Mouse (Mus musculus): Measurements from ENCODE around the gene Lnx2. TPM values are rescaled to one million over a fixed set of nuclear protein-coding genes. Genes with fewer than 3 reads are reported as not detected.
A peak's percentile ranks its signal among the peaks of the same experiment; 100 is the strongest.

The Lnx2 gene
- polyA plus RNA-seq, 1 experiment from 2014 or later = 9.9 TPM

GRCm38 (mm10) chr5:146983216-146983615 is 93.2 kb downstream of the Lnx2 start:
- H3K4me3 ChIP-seq (ENCODE audit: low read depth, low read length) = no peak overlapping the region
- H3K27ac ChIP-seq (ENCODE audit: low read depth, low read length) = no peak overlapping the region
- H3K4me1 ChIP-seq (replicated peaks; ENCODE audit: control insufficient read depth, insufficient read depth, low read length) = no peaks in the 10 kb centered on the region; the same call in 1 of the 2 replicates
- no peaks in the 10 kb centered on the region for H3K9me3 ChIP-seq (ENCODE audit: control insufficient read depth, low read length)
- WGBS = 10% methylated on average over 8 of the region's 8 CpGs
- DNase-seq (ENCODE audit: low spot score) = peak; percentile 83
- no peaks in the 10 kb centered on the region for H3K36me3 ChIP-seq (ENCODE audit: control insufficient read depth, insufficient read depth, low read length)
- ATAC-seq (replicated peaks; ENCODE audit: low FRiP score) = 0 out of 2 replicates have a peak, but pooled peaks have one; percentile 19
- no peak overlapping the region for H3K4me2 ChIP-seq (ENCODE audit: low read depth, low read length, severe bottlenecking)
- H3K27me3 ChIP-seq (ENCODE audit: control insufficient read depth, insufficient read depth, low read length) = peaks cover 3% of the 10 kb centered on the region
- no peak overlapping the region for H3K9ac ChIP-seq (ENCODE audit: low read length)

GRCm38 (mm10) chr5:146981376-146981775 is 95.0 kb downstream of the Lnx2 start:
- WGBS = 78% methylated on average over 6 of the region's 6 CpGs
- H3K36me3 ChIP-seq (ENCODE audit: control insufficient read depth, insufficient read depth, low read length) = no peaks in the 10 kb centered on the region
- no peak overlapping the region for H3K9ac ChIP-seq (ENCODE audit: low read length)
- DNase-seq (ENCODE audit: low spot score) (no peak), ATAC-seq (replicated peaks; ENCODE audit: low FRiP score) (no peak)
- H3K4me2 ChIP-seq (ENCODE audit: low read depth, low read length, severe bottlenecking) = no peak overlapping the region
- H3K4me3 ChIP-seq (ENCODE audit: low read depth, low read length) = no peak overlapping the region
- H3K4me1 ChIP-seq (replicated peaks; ENCODE audit: control insufficient read depth, insufficient read depth, low read length) = no peaks in the 10 kb centered on the region; the same call in 1 of the 2 replicates
- peaks cover 3% of the 10 kb centered on the region for H3K27me3 ChIP-seq (ENCODE audit: control insufficient read depth, insufficient read depth, low read length)
- H3K9me3 ChIP-seq (ENCODE audit: control insufficient read depth, low read length) = no peaks in the 10 kb centered on the region
- no peak overlapping the region for H3K27ac ChIP-seq (ENCODE audit: low read depth, low read length)

DNA sequence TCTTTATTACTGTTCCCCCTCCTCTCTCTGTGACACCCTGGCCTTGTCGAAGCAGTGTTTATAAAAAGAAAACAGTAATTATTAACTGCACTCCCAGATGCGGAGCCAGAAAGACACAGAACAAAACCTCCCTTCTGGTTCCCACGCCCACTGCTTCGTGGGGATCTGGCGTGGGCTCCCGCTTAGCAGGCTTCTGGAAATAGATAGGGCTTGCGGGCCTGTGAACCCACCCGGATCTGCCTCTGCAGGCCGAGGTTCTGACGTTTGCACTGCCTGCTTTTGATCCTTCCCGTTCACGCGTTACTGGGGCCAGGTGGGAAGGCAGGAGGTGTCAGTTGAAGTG is 101.6 kb downstream of the Lnx2 start:
- Histone ChIP-seq H3K4me1 (replicated peaks; ENCODE audit: control insufficient read depth, insufficient read depth, low read length) (no peaks in the 10 kb centered on the region), H3K9me3 (ENCODE audit: control insufficient read depth, low read length) (no peaks in the 10 kb centered on the region), H3K9ac (ENCODE audit: low read length) (no peak overlapping the region), H3K27me3 (ENCODE audit: control insufficient read depth, insufficient read depth, low read length) (no peaks in the 10 kb centered on the region), H3K4me2 (ENCODE audit: low read depth, low read length, severe bottlenecking) (no peak overlapping the region), H3K27ac (ENCODE audit: low read depth, low read length) (no peak overlapping the region), H3K36me3 (ENCODE audit: control insufficient read depth, insufficient read depth, low read length) (no peaks in the 10 kb centered on the region), H3K4me3 (ENCODE audit: low read depth, low read length) (no peak overlapping the region)
- no peak for DNase-seq (ENCODE audit: low spot score)
- ATAC-seq (replicated peaks; ENCODE audit: low FRiP score) = no peak
- WGBS = 80% methylated on average over 13 of the region's 13 CpGs

GRCm38 (mm10) chr5:146973858-146974780 is 102.3 kb downstream of the Lnx2 start:
- 87% methylated on average over 25 of the region's 25 CpGs for WGBS
- H3K36me3 ChIP-seq (ENCODE audit: control insufficient read depth, insufficient read depth, low read length) = no peaks in the 10 kb centered on the region
- H3K27me3 ChIP-seq (ENCODE audit: control insufficient read depth, insufficient read depth, low read length) = no peaks in the 10 kb centered on the region
- no peak overlapping the region for H3K4me3 ChIP-seq (ENCODE audit: low read depth, low read length)
- no peak overlapping the region for H3K9ac ChIP-seq (ENCODE audit: low read length)
- peaks cover under 1% of the 10 kb centered on the region for H3K4me1 ChIP-seq (replicated peaks; ENCODE audit: control insufficient read depth, insufficient read depth, low read length)
- ATAC-seq (replicated peaks; ENCODE audit: low FRiP score) = no peak
- H3K4me2 ChIP-seq (ENCODE audit: low read depth, low read length, severe bottlenecking) = no peak overlapping the region
- no peaks in the 10 kb centered on the region for H3K9me3 ChIP-seq (ENCODE audit: control insufficient read depth, low read length)
- no peak for DNase-seq (ENCODE audit: low spot score)
- no peak overlapping the region for H3K27ac ChIP-seq (ENCODE audit: low read depth, low read length)

GRCm38 (mm10) chr5:146973353-146973752 is 103.0 kb downstream of the Lnx2 start:
- WGBS = 95% methylated on average over 9 of the region's 9 CpGs
- Histone ChIP-seq H3K9ac (ENCODE audit: low read length) (no peak overlapping the region), H3K27me3 (ENCODE audit: control insufficient read depth, insufficient read depth, low read length) (no peaks in the 10 kb centered on the region), H3K27ac (ENCODE audit: low read depth, low read length) (no peak overlapping the region), H3K36me3 (ENCODE audit: control insufficient read depth, insufficient read depth, low read length) (no peaks in the 10 kb centered on the region), H3K4me3 (ENCODE audit: low read depth, low read length) (no peak overlapping the region), H3K9me3 (ENCODE audit: control insufficient read depth, low read length) (no peaks in the 10 kb centered on the region), H3K4me2 (ENCODE audit: low read depth, low read length, severe bottlenecking) (no peak overlapping the region), H3K4me1 (replicated peaks; ENCODE audit: control insufficient read depth, insufficient read depth, low read length) (peaks cover 5% of the 10 kb centered on the region)
- DNase-seq (ENCODE audit: low spot score) (no peak), ATAC-seq (replicated peaks; ENCODE audit: low FRiP score) (no peak)

GRCm38 (mm10) chr5:146971776-146972561 is 104.4 kb downstream of the Lnx2 start:
- Histone ChIP-seq H3K27ac (ENCODE audit: low read depth, low read length) (no peak overlapping the region), H3K4me2 (ENCODE audit: low read depth, low read length, severe bottlenecking) (no peak overlapping the region), H3K4me1 (replicated peaks; ENCODE audit: control insufficient read depth, insufficient read depth, low read length) (peaks cover 5% of the 10 kb centered on the region), H3K4me3 (ENCODE audit: low read depth, low read length) (no peak overlapping the region), H3K9ac (ENCODE audit: low read length) (no peak overlapping the region), H3K9me3 (ENCODE audit: control insufficient read depth, low read length) (no peaks in the 10 kb centered on the region), H3K27me3 (ENCODE audit: control insufficient read depth, insufficient read depth, low read length) (no peaks in the 10 kb centered on the region), H3K36me3 (ENCODE audit: control insufficient read depth, insufficient read depth, low read length) (no peaks in the 10 kb centered on the region)
- ATAC-seq (replicated peaks; ENCODE audit: low FRiP score) = no peak
- no peak for DNase-seq (ENCODE audit: low spot score)
- 68% methylated on average over 10 of the region's 10 CpGs for WGBS

DNA sequence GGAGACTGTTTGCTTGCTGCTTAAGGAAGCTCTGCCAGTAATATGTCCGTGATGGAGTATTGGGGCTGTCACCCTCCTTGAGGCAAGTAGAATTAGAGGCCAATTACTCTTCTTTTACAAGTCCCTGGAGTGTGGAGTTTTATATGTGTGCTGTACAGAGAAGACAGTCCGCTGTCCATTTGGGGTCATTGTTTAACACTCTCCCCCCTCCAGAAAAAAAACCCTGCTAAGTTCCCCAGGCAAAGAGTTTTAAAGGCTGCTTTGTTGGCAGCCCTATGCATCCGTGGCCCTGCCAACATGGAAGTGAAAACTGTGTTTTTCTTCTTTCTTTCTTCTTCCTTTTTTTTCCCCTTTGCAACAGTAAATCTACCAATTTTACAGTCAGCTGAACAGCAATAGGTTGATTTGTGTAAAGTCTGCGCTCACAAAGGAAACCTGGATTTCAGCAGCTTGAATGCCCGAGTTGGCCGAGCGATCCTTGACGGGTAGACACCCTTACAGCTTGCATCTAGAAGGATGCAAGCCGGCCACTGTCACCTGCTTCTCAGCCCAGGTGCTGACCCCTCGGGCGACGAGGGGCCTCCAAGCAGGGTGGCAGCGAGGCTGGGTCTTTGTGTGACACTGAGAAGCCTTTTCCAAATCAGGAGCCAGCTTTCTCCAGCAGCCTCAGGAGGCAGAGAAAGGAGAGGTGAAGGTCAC is 107.5 kb downstream of the Lnx2 start:
- Histone ChIP-seq H3K27me3 (ENCODE audit: control insufficient read depth, insufficient read depth, low read length) (no peaks in the 10 kb centered on the region), H3K4me1 (replicated peaks; ENCODE audit: control insufficient read depth, insufficient read depth, low read length) (peaks cover 5% of the 10 kb centered on the region), H3K36me3 (ENCODE audit: control insufficient read depth, insufficient read depth, low read length) (no peaks in the 10 kb centered on the region), H3K4me2 (ENCODE audit: low read depth, low read length, severe bottlenecking) (0 out of 2 replicates have a peak overlapping the region, but pooled peaks have one; percentile 8), H3K9me3 (ENCODE audit: control insufficient read depth, low read length) (no peaks in the 10 kb centered on the region), H3K4me3 (ENCODE audit: low read depth, low read length) (no peak overlapping the region), H3K27ac (ENCODE audit: low read depth, low read length) (peak overlapping the region; percentile 50; the same call in 1 of the 2 replicates), H3K9ac (ENCODE audit: low read length) (no peak overlapping the region)
- WGBS = 17% methylated on average over 13 of the region's 13 CpGs
- ATAC-seq (replicated peaks; ENCODE audit: low FRiP score) (peak; percentile 53; the same call in 1 of the 2 replicates), DNase-seq (ENCODE audit: low spot score) (peak; percentile 55)

Measured in forebrain, embryonic 11.5 days (tissue).